Mouse (Mus musculus) ES-Bruce4 (cell line): ENCODE measurements around the gene Taok3.

Experiments
- CTCF ChIP-seq: IDR thresholded peaks from one replicate; pipeline ENCODE4 v1.8.1; 2011; ENCODE audit warnings: low read depth, low read length
- EP300 ChIP-seq: IDR thresholded peaks from 2 replicates; pipeline ENCODE4 v1.6.1; 2011; ENCODE audit warnings: low read depth, low read length; ENCODE audit not compliant: insufficient read depth
- POLR2A ChIP-seq: IDR thresholded peaks from one replicate; pipeline ENCODE4 v1.8.1; 2011; ENCODE audit warnings: low read length; ENCODE audit not compliant: insufficient read depth

- no peak for TF ChIP-seq CTCF
- no peak for TF ChIP-seq POLR2A
- no peak for TF ChIP-seq EP300
These were observed 199.1 kb downstream of the Taok3 start, which contains the start of gene Vsig10 for GRCm38 (mm10) chr5:117318741-117319629.
